Mouse (Mus musculus) ovary, adult 18-20 months (tissue): ENCODE data around the gene Appbp2.
"Not testable (repeated sequence)": the region's sequence is repeated elsewhere in the genome, so short reads cannot be mapped to it uniquely, and the experiment has no call there.

Source experiments
- DNase-seq: peaks from one replicate; pipeline ENCODE4 v3.0.0; 2022; ENCODE audit warnings: low spot score, mixed read lengths

Gene Appbp2

GRCm38 (mm10) chr11:85222561-85222960, 12.4 kb downstream of the Appbp2 start:
- DNase-seq = no peak

GRCm38 (mm10) chr11:85219014-85219413, 15.9 kb downstream of the Appbp2 start:
- DNase-seq = no peak

- DNase-seq = no peak
Measured at GRCm38 (mm10) chr11:85214679-85215078, 20.3 kb downstream of the Appbp2 start.

GRCm38 (mm10) chr11:85213215-85213614, 21.7 kb downstream of the Appbp2 start:
- DNase-seq = no peak

GRCm38 (mm10) chr11:85211151-85211550, 23.8 kb downstream of the Appbp2 start:
- no peak for DNase-seq

GRCm38 (mm10) chr11:85206231-85206630, 28.7 kb downstream of the Appbp2 start:
- no peak for DNase-seq

- DNase-seq = no peak
Measured at GRCm38 (mm10) chr11:85198906-85199305, 36.0 kb downstream of the Appbp2 start.

- no peak for DNase-seq
Measured at GRCm38 (mm10) chr11:85196046-85196445, 38.9 kb downstream of the Appbp2 start.

- DNase-seq = no peak
Measured at GRCm38 (mm10) chr11:85194206-85194605, 40.7 kb downstream of the Appbp2 start.

- DNase-seq = no peak
Measured at GRCm38 (mm10) chr11:85190741-85191140, 44.2 kb downstream of the Appbp2 start.

- no peak for DNase-seq
Measured at GRCm38 (mm10) chr11:85189110-85189509, 45.8 kb downstream of the Appbp2 start.

- DNase-seq = no peak
Measured at GRCm38 (mm10) chr11:85184839-85185238, 50.1 kb downstream of the Appbp2 start.

GRCm38 (mm10) chr11:85184082-85184481, 50.8 kb downstream of the Appbp2 start:
- no peak for DNase-seq

GRCm38 (mm10) chr11:85183284-85183779, 51.6 kb downstream of the Appbp2 start:
- DNase-seq = no peak

GRCm38 (mm10) chr11:85182617-85183283, 52.2 kb downstream of the Appbp2 start:
- peak; percentile 67 for DNase-seq

GRCm38 (mm10) chr11:85178413-85178812, 56.5 kb downstream of the Appbp2 start:
- no peak for DNase-seq

GRCm38 (mm10) chr11:85177761-85178160, 57.2 kb downstream of the Appbp2 start:
- DNase-seq = no peak

GRCm38 (mm10) chr11:85175941-85176340, 59.0 kb downstream of the Appbp2 start:
- no peak for DNase-seq

- DNase-seq = no peak
Measured at GRCm38 (mm10) chr11:85170833-85171232, 64.1 kb downstream of the Appbp2 start.

GRCm38 (mm10) chr11:85170058-85170740, 64.7 kb downstream of the Appbp2 start, which contains the start of gene 1700125H20Rik:
Gene 1700125H20Rik, plus strand, starts transcription at chr11:85170404.
- peak; percentile 82 for DNase-seq

- DNase-seq = peak; percentile 64
Measured at GRCm38 (mm10) chr11:85167503-85167902, 67.4 kb downstream of the Appbp2 start.

- DNase-seq = no peak
Measured at GRCm38 (mm10) chr11:85164371-85164770, 70.6 kb downstream of the Appbp2 start.

- not testable (repeated sequence) for DNase-seq
Measured at GRCm38 (mm10) chr11:85163014-85163413, 71.9 kb downstream of the Appbp2 start.
